Comparison of ENCODE assay signal across 15 mouse cellular contexts in genomic region chr2:104408351-104408750, GRCm38 (mm10). TPM values are rescaled to one million over a fixed set of nuclear protein-coding genes. Genes with fewer than 3 reads are reported as not detected.
DNase-seq lines count a peak whose midpoint lies in the region; ATAC-seq and TF ChIP-seq lines count a peak whose summit lies in the region.
"Had no signal": no experiment of that assay in that cellular context is flagged by ENCODE, and none has a peak within 500 bp of the region (broad histone marks: within the 10 kb centered on the region; RNA-seq: fewer than 3 reads in every experiment).

No protein-coding gene starts in this region.

- peaks cover 12% of the 10 kb centered on the region; the same call in 1 of the 2 replicates for H3K27me3 ChIP-seq in forebrain, embryonic 13.5 days
- H3K27me3 ChIP-seq in hindbrain, embryonic 14.5 days (ENCODE audit: control insufficient read depth, insufficient read depth, low read length), result peaks cover 14% of the 10 kb centered on the region; the same call in 1 of the 2 replicates
- peaks cover 39% of the 10 kb centered on the region for H3K27me3 ChIP-seq in neural tube, embryonic 13.5 days

- peak overlapping the region; percentile 67 for H3K4me3 ChIP-seq in layer of hippocampus, adult 2 months
- peak overlapping the region; percentile 77 for H3K4me3 ChIP-seq in forebrain, embryonic 13.5 days
- peak overlapping the region; percentile 78 for H3K4me3 ChIP-seq in hindbrain, embryonic 14.5 days (replicated peaks; ENCODE audit: low read length)
- peak overlapping the region; percentile 83 for H3K4me3 ChIP-seq in neural tube, embryonic 13.5 days

- no peaks in the 10 kb centered on the region for H3K9me3 ChIP-seq in forebrain, embryonic 13.5 days (replicated peaks)
- H3K9me3 ChIP-seq in hindbrain, embryonic 14.5 days (ENCODE audit: control insufficient read depth, low read length), result no peaks in the 10 kb centered on the region
- no peaks in the 10 kb centered on the region for H3K9me3 ChIP-seq in neural tube, embryonic 13.5 days
- H3K9me3 ChIP-seq: embryonic facial prominence, embryonic 10.5 days had no signal

- no peak for DNase-seq in layer of hippocampus, adult 2 months (ENCODE audit: low spot score in 2 of 2)
- no peak for DNase-seq in layer of hippocampus, adult 18-20 months (ENCODE audit: low spot score in 2 of 2)
- DNase-seq in hindbrain, embryonic 14.5 days (ENCODE audit: low spot score), result no peak
- no peak for DNase-seq in kidney, adult 9 months
- no peak for DNase-seq in spleen, postnatal 4 days (ENCODE audit: low spot score in 2 of 2)
- DNase-seq: adrenal gland, postnatal 36 days; gastrocnemius, postnatal 14 days; lung, postnatal 10 days; right cerebral cortex, postnatal 25 days; thymus, postnatal 36 days had no signal

- peaks cover 38% of the 10 kb centered on the region for H3K4me1 ChIP-seq in forebrain, embryonic 13.5 days
- H3K4me1 ChIP-seq in hindbrain, embryonic 14.5 days (replicated peaks; ENCODE audit: control insufficient read depth, insufficient read depth, low read length), result peaks cover 25% of the 10 kb centered on the region
- peaks cover 37% of the 10 kb centered on the region for H3K4me1 ChIP-seq in neural tube, embryonic 13.5 days (replicated peaks)

- no peaks in the 10 kb centered on the region for H3K36me3 ChIP-seq in forebrain, embryonic 13.5 days (ENCODE audit: poor library complexity, severe bottlenecking)
- no peaks in the 10 kb centered on the region for H3K36me3 ChIP-seq in hindbrain, embryonic 14.5 days (replicated peaks; ENCODE audit: control insufficient read depth, insufficient read depth)
- no peaks in the 10 kb centered on the region for H3K36me3 ChIP-seq in neural tube, embryonic 13.5 days
- H3K36me3 ChIP-seq: embryonic facial prominence, embryonic 10.5 days had no signal

- no peak overlapping the region for H3K9ac ChIP-seq in forebrain, embryonic 13.5 days
- H3K9ac ChIP-seq in hindbrain, embryonic 14.5 days, result no peak overlapping the region
- peak overlapping the region; percentile 2; the same call in 1 of the 2 replicates for H3K9ac ChIP-seq in neural tube, embryonic 13.5 days

- TF ChIP-seq CTCF in layer of hippocampus, adult 2 months (conservative IDR thresholded peaks at IDR 0.05), result no peak

- peak overlapping the region; percentile 95; the same call in 1 of the 2 replicates for H3K27ac ChIP-seq in layer of hippocampus, adult 2 months
- no peak overlapping the region for H3K27ac ChIP-seq in forebrain, embryonic 13.5 days
- no peak overlapping the region for H3K27ac ChIP-seq in hindbrain, embryonic 14.5 days
- no peak overlapping the region for H3K27ac ChIP-seq in neural tube, embryonic 13.5 days (replicated peaks)
- H3K27ac ChIP-seq: embryonic facial prominence, embryonic 10.5 days had no signal

- ATAC-seq in forebrain, embryonic 13.5 days, result no peak
- no peak for ATAC-seq in hindbrain, embryonic 14.5 days (ENCODE audit: low FRiP score)
- no peak for ATAC-seq in neural tube, embryonic 13.5 days (ENCODE audit: low read depth)

- peak overlapping the region; percentile 92 for H3K4me2 ChIP-seq in forebrain, embryonic 13.5 days
- peak overlapping the region; percentile 55 for H3K4me2 ChIP-seq in hindbrain, embryonic 14.5 days (replicated peaks)
- H3K4me2 ChIP-seq in neural tube, embryonic 13.5 days, result peak overlapping the region; percentile 78

- 71% methylated on average over 7 of the region's 7 CpGs for WGBS in forebrain, embryonic 13.5 days
- 72% methylated on average over 7 of the region's 7 CpGs for WGBS in hindbrain, embryonic 14.5 days
- 70% methylated on average over 7 of the region's 7 CpGs for WGBS in neural tube, embryonic 13.5 days

RNA-seq across cellular contexts. Expression of gene D430041D05Rik, which starts 2.5 kb away (rescaled TPM):
- total RNA-seq in layer of hippocampus, adult 2 months (2021), result 10 to 100 TPM; 81.2 to 87.4 TPM
- total RNA-seq in layer of hippocampus, adult 18-20 months (2021), result 10 to 100 TPM; 70.9 to 78.2 TPM
- 4.6 and 5.4 TPM in 2 replicates for polyA plus RNA-seq in forebrain, embryonic 13.5 days (2015; fragmentation: Nextera tagmentation; extraction: Ambion mirVana)
- 13.4 and 14.5 TPM in 2 replicates for polyA plus RNA-seq in hindbrain, embryonic 14.5 days (2014; fragmentation: Nextera tagmentation; extraction: Ambion mirVana)
- 5.7 and 6.5 TPM in 2 replicates for polyA plus RNA-seq in neural tube, embryonic 13.5 days (2015; fragmentation: Nextera tagmentation; extraction: Ambion mirVana)
- total RNA-seq: megakaryocyte-erythroid progenitor cell, adult 5-6 weeks had no signal
- polyA plus RNA-seq: liver, embryonic 16.5 days had no signal
